Mouse (Mus musculus): ENCODE measurements around the gene Tmf1.

The Tmf1 gene

DNA sequence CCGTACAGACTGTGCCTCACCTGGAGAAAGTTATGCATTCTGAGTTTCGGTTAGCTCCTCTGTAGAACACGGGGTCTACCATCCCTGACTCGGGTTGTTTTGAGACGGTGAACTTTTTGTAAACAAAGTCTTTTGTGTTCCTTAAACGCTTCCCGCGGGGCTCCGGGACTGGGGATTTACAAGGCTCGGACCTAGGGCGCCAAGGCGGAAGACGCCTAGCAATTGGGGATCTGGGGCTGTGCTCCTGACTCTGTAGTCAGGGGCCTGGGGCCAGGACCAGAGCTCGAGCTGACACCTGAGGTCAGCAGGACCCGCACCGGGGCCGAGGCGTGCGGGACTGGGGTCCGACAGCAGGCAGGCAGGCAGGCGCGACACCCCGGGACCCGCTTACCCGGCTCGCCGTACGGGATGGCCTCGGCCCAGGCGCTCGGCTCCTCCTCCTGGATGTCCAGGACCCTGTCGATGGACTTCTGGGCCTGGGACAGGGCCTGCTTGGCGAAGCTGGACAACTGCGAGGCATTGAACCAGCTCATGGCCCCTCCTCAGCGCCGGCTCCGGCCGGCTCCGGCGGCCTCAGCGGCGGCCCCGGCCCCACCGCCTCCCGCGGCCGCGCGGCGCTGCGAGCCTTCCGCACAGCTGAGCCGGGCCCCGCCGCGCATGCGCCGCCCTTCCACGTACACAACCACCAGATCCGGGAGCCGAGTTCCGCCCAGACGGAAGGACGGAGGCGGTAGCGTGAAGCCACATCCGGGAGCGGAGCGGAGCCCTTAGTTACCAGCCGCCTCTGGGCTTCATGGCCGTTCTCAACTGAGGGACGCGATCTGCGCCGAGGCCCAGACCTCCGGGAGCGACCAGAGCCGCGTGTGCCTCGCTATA lies at the start of gene Tmf1:
Gene Tmf1, minus strand, starts transcription at position 632 of the 876 bp plus-strand sequence.
- peak; percentile 84 for DNase-seq (ENCODE audit: low spot score)

DNA sequence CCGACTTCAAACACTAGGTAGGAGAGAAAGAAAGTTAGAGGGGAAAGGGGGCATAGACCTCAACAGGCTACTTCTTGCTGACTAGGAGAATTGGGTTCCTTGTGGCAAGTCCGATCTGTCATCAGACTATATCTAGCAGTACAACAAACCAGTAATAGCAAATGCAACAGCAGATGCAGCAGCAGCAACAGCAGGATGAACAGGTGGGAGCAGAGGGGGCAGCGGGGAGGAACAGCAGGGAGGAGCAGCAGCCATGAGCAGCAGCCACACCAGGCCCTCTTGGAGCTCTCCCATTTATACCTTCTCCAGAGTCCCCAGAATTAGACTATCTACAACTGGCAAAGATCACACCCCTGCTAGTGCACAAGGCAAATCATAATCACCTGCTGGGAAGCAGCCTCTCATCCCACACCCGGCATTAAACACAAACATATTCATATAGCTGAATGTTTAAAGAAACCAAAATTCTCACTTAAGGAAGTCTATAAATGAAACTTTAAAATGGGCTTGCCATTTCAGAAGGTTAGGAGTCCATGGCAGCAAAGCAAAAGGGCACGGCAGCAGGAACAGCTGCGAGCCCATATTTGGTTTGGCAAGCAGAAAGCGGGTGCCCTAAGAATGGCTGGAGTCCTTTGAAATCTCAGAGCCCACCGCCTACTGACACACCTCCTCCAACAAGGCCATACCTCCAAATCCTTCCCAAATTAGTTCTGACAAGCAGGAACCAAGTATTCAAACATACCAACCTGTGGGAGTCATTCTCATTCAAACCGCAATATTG lies 48.3 kb upstream of the Tmf1 start:
- DNase-seq (ENCODE audit: low spot score) = no peak

GRCm38 (mm10) chr6:97226083-97226491 lies 47.2 kb upstream of the Tmf1 start:
- DNase-seq (ENCODE audit: low spot score) = no peak

- DNase-seq (ENCODE audit: low spot score) = no peak
These were observed 45.6 kb upstream of the Tmf1 start for GRCm38 (mm10) chr6:97224505-97224904.

DNA sequence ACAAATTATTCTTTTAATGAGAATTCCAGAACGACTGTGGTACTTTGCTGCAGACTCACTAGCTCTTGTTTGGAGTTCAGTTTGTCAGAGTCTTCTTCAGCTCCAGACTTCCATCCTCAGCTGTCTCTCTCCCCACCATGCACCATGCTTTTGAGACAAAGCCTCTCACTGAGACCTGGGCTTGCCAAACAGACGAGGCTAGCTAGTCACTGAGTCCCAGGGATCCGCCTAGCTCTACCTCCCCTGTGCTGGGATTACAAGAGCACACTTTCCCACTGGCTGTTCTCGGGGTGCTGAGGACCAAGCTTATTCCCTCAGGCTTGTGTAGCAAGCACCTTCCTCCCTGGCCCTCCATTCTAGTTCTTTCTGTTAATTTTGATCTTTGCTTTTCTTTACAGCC lies 44.6 kb upstream of the Tmf1 start:
- DNase-seq (ENCODE audit: low spot score) = no peak

DNA sequence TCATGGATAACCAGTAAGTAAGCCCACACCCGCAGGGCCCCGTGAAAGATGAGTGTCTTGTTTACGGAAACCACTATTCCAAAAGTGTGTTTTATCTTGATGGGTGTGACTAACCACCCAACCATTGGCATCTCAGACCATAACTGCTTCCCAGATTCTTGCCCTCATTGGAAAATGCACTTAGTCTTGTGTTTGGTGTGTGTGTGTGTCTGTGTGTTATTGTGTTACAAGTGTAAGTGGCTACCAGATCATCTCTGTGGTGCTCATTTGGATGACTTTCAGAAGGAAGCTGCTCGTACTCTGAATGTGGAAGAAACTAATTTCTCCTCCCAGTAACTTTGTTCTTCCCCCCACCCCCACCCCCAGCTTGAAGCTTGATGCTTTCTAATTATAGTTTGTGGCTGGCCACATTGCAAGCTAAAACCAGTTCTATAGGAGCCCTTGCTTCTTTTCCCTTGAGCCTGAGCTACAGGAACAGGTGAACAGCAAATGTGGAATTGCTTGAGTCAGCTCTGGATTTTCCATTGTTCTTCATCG lies 44.1 kb upstream of the Tmf1 start:
- no peak for DNase-seq (ENCODE audit: low spot score)

DNA sequence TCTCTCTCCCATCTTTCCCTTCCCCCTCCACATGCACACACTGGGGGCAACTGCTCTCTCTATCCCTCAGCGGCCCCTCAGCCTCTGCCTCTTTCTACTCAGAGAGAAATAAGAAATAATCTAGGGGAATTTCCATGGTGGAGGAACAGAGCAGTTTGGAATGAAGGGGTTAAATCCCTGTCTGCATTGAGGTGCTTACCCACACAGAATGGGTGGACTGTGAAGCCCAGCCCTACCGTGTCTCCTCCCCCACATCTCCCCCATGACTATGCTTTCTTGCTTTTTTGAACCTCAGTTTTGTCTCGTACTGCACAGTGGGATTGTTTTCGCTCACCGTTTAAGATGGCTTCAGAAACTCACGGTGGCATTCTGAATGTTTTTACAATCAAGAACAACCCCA lies 43.4 kb upstream of the Tmf1 start:
- no peak for DNase-seq (ENCODE audit: low spot score)

GRCm38 (mm10) chr6:97221205-97222025 lies 42.5 kb upstream of the Tmf1 start:
- DNase-seq (ENCODE audit: low spot score) = no peak

- DNase-seq (ENCODE audit: low spot score) = no peak
These were observed 41.8 kb upstream of the Tmf1 start for GRCm38 (mm10) chr6:97220672-97221071.

DNA sequence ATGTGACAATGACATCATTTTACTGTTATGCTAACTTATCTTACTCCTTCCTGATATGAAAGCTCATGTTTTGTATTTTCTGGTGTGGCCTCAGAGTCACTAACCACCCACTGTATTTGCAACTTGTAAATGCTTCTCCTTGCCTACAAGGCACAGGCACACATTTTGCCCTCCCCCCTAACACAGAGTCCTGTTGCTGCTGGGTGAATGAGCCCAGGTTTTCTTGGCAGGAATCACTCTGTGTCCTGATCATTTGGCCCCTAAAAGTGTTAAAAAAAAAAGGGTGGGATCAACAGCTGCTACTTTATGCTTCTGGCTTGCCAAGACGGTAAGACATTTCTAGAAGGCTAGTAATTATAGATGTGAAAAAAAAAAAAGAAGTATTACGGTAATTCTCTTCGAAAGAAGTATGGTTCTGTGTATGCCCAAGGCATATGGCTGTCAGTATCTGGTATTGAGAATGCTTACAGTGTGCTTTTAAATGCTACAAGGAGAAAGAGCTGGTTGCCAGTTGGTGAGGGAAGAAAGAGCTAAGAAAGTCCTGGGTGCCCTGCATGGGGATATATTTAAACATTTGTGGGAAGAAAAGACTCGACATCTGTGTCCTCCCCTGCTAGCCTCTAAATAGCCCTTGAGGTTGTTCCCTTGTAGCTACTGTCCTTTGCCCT lies 37.4 kb upstream of the Tmf1 start:
- DNase-seq (ENCODE audit: low spot score) = no peak

DNA sequence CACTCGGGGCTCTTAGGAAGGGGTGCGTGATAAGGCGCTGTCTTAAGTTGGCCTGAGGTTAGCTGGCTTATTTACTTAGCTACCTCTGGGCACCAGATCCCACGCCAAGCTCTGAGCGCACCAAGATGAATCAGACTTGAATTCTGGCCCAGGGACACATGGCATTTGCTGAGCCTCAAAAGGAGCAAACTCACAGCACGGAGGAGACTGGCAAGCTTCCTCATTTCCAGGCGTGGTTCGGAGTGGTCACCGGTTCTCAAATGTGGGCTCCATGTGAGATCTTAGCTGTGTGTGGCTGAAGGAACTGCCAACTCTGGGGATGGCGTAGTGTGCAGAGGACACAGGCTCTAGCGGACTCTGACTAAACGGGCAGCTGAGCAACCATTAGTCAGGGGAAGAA lies 33.1 kb upstream of the Tmf1 start:
- DNase-seq (ENCODE audit: low spot score) = no peak

DNA sequence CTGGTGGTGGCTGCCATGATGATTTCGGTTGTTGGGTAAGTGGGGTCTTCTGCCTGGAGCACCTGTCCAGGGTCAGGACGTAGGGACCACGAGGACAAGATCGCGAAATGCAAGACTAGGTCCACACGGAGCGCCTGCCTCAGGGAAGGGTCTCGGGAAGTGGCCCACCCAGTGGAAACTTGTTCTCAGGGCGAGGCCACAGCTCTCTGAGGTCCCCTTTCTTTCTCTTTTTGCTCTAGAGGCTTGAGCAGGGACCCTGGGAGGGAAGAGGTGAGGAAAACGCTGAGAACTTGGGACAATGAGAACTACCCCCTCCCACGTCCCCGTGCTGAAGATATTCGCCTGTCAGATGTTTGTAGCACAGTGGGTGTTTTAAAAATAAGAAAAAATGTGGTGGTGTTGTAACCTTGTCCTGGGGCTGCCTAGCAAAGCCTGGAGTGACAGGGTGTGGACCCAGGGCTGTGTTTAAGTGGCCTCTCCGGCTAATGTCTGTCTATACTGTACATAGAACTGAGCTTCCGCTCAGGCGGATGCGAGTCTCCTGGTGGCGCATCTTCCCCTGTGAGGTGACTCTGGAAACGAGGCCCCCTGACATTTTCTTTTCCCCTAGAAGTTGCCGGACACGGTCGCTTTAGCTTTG lies 32.2 kb upstream of the Tmf1 start:
- DNase-seq (ENCODE audit: low spot score) = no peak

DNA sequence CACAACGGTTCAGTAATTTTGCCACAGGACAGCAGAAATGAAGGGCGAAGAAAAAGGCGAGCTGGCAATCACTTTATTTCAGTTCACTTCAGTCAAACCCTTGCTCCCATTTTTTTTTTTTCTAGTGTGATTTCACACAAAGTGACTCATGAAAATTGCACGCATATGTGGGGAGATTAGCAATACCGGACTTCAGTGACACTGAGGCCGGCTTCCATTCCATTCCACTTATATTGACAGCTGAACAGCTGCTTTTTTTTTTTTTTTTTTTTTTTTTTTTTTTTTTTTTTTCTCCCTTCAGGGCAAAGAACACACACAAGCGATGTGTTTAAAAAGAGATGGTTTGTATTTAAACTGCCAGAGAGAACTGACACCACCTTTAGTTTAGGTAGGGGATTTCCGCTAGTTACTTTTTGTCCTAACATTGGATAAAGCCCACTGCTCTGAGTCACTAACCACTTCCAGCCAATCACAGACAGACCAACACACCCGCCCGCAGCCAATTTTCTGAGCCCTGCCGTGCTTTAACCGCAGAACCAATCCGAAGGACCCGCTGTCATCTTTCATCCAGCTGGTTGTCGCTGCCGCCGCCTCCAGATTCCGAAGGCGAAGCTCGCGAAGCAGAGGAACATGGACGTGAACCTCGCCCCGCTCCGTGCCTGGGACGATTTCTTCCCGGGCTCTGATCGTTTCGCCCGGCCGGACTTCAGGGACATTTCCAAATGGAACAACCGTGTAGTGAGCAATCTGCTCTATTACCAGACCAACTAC lies 31.5 kb upstream of the Tmf1 start, which contains the start of gene Arl6ip5:
Gene Arl6ip5, plus strand, starts transcription at position 499 of the 771 bp plus-strand sequence.
- peak; percentile 71 for DNase-seq (ENCODE audit: low spot score)

GRCm38 (mm10) chr6:97209751-97210150 lies 30.8 kb upstream of the Tmf1 start:
- no peak for DNase-seq (ENCODE audit: low spot score)

DNA sequence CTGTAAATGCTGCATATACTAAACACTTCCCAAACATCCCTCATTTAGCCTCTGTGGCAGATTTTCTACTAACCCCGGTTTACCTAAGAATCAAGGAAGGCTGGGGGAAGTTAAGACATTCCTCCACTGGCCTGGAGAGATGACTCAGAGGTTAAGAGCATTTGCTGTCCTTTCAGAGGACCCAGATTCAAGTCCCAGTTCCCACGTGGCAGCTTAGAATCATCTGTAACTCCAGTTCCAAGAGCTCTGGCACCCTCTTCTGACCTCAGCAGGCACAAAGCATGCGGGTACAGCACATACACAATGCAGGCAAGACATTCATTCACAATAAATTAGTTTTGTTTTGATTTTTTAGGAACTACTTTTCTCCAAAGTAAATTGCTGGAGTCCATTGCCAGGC lies 30.3 kb upstream of the Tmf1 start:
- DNase-seq (ENCODE audit: low spot score) = no peak

DNA sequence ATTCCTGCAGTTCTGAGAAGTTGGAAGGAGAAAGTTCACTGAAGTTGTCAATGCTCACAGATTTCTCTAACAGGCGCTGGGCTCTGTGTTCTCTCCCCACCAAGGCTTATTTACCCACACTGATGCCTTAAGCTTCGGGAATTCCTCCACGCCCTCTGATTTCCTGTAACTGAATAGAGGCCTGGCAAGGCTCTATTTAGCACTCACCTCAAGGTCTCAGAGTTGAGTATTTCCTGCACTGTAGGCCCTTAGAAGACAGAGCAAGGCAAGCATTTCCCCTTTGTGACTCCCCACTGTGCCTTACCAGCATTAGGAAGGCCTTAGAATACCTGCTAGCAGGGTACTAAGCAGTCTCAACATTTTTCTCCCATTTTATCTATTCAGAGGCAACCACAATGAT lies 29.5 kb upstream of the Tmf1 start:
- no peak for DNase-seq (ENCODE audit: low spot score)

DNA sequence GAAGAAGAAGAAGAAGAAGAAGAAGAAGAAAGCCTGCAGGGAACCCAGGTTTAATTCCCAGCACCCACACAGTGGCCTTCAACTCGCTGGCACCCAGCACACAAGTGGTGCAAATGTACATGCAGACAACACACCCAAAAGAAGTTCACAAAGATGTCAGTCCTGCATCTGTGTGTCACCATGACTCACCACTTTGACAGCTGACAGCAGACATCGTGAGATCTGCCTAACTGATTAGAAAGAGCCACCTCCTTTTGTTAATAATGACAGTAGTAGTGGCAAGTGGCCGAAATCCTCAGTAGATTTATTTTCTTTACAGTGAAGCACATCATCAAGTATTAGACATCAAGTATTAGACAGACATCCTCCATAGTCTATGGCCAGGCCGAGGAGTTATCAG lies 28.2 kb upstream of the Tmf1 start:
- no peak for DNase-seq (ENCODE audit: low spot score)

- DNase-seq (ENCODE audit: low spot score) = peak; percentile 91
These were observed 26.5 kb upstream of the Tmf1 start, which contains the start of gene Uba3 for GRCm38 (mm10) chr6:97205439-97205885. Gene Uba3, minus strand, starts transcription at chr6:97205647.

GRCm38 (mm10) chr6:97204952-97205351 lies 26.0 kb upstream of the Tmf1 start:
- no peak for DNase-seq (ENCODE audit: low spot score)
